Mouse (Mus musculus) ES-E14 (cell line): ENCODE measurements around the gene Dck.

Source experiments
- CHD2 ChIP-seq: IDR thresholded peaks from 2 replicates; pipeline ENCODE4 v1.6.1; 2014; ENCODE audit warnings: mild to moderate bottlenecking, low read depth, low read length, inconsistent platforms
- HCFC1 ChIP-seq: IDR thresholded peaks from 2 replicates; pipeline ENCODE4 v1.6.1; 2012; ENCODE audit warnings: low read length, inconsistent platforms, borderline replicate concordance; ENCODE audit not compliant: insufficient read depth
- MAFK ChIP-seq: IDR thresholded peaks from 2 replicates; pipeline ENCODE4 v1.6.1; 2014; ENCODE audit warnings: mild to moderate bottlenecking, low read depth, low read length, inconsistent platforms; ENCODE audit not compliant: insufficient read depth
- ZC3H11A ChIP-seq: IDR thresholded peaks from 2 replicates; pipeline ENCODE4 v1.6.1; 2012; ENCODE audit warnings: low read depth, mild to moderate bottlenecking, inconsistent platforms, low read length, borderline replicate concordance

DNA sequence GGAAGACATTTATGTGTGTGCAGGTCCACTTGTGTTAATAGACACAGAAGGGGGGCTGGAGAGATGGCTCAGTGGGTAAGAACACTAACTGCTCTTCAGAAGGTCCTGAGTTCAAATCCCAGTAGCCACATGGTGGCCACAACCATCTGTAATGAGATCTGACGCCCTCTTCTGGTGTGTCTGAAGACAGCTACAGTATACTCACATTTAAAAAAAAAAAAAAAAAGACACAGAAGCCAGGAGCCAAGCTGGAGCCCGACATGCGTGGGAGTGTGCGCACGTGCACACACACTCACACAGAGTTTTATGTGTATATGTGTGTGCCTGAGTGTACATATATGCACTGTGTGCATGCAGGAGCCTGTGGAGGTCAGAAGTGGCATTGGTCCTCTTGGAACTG lies 2.2 kb upstream of the Dck start:
- TF ChIP-seq CHD2: no peak
- no peak for TF ChIP-seq MAFK
- TF ChIP-seq HCFC1: no peak
- TF ChIP-seq ZC3H11A: no peak
